Mouse (Mus musculus) megakaryocyte, embryonic 14.5 days (primary cell): Measurements from ENCODE around the gene Cacng6. TPM values are rescaled to one million over a fixed set of nuclear protein-coding genes. Genes with fewer than 3 reads are reported as not detected.

ENCODE experiments used
- H3K27me3 ChIP-seq: replicated peaks from 2 replicates; pipeline ENCODE3; 2012; ENCODE audit warnings: inconsistent platforms
- H3K36me3 ChIP-seq: replicated peaks from 2 replicates; pipeline ENCODE3; 2012; ENCODE audit warnings: low read length, inconsistent platforms, mixed read lengths
- H3K4me1 ChIP-seq: 2 replicates; pipeline ENCODE4 v1.6.1; 2012; ENCODE audit warnings: inconsistent platforms
- H3K4me3 ChIP-seq: replicated peaks from 2 replicates; pipeline ENCODE3; 2012; ENCODE audit warnings: moderate library complexity, mild to moderate bottlenecking, inconsistent platforms
- H3K9me3 ChIP-seq: 2 replicates; pipeline ENCODE4 v1.6.1; 2012; ENCODE audit warnings: inconsistent platforms
- FLI1 ChIP-seq: IDR thresholded peaks from 2 replicates; pipeline ENCODE4 v1.6.1; 2012; ENCODE audit warnings: low read length, inconsistent platforms, mixed read lengths
- GATA1 ChIP-seq: IDR thresholded peaks from 3 replicates; pipeline ENCODE4 v1.6.1; 2012; ENCODE audit warnings: mixed read lengths, low read length, inconsistent platforms, borderline replicate concordance
- polyA plus RNA-seq: library from polyadenylated mRNA; stranded (reverse); fragments of >175 nt; gene quantifications from 2 replicates; pipeline ENCODE4 v1.2.3, GENCODE M21; 2012; ENCODE audit warnings: low replicate concordance; ENCODE audit not compliant: insufficient read depth

Gene Cacng6
- not detected in 2 replicates for polyA plus RNA-seq

DNA sequence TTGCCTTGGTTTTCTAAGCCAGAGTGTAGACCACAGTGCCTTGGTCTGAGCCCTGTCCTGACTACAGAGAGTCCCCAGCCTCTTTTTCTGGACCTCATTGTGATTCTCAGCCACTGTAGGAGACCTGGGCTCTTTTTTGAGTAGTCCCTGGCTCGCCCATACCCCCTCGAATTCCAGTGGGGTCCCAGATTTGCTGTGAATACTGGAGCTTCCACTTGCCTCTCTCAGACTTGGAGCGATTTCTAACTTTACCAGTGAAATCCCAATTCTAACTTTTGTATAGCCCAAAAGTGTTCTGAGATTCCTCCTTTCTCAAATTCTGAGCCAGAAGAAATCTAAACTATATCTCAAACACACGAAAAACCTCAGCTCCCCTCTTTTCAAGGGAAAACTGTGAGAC is at the start of gene Cacng6:
TSS of gene Cacng6 (plus strand) at position 301 of the 400 bp plus-strand sequence.
- no peak within 1 kb of the TSS for H3K4me3 ChIP-seq
- TF ChIP-seq GATA1 = no peak
- no peak for TF ChIP-seq FLI1
- H3K27me3 ChIP-seq = peaks cover 72% of the 10 kb centered on the region
- no peaks in the 10 kb centered on the region for H3K4me1 ChIP-seq
- H3K9me3 ChIP-seq = no peaks in the 10 kb centered on the region
- H3K36me3 ChIP-seq = no peaks in the 10 kb centered on the region

DNA sequence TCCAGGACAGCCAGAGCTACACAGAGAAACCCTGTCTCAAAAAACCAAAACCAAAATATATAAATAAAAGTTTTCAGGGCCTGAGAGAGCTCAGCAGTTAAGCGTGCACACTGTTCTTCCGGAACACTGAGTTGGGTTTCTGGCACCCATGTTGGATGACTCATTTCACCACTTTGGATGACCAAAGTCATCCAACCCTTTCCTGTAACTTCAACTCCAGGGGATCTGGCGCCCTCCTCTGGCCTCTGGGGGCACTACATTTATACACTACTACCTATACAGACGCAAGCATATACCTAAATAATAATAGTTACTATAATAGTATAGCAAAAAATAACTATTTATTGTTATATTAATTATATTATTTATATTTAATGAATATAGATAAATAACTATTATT is 47.2 kb upstream of the Cacng6 start:
- Histone ChIP-seq H3K4me1 (peaks cover 4% of the 10 kb centered on the region; the same call in 1 of the 2 replicates), H3K36me3 (no peaks in the 10 kb centered on the region), H3K4me3 (no peak overlapping the region), H3K9me3 (peaks cover 4% of the 10 kb centered on the region; the same call in 1 of the 2 replicates), H3K27me3 (no peaks in the 10 kb centered on the region)
- TF ChIP-seq GATA1 = no peak

DNA sequence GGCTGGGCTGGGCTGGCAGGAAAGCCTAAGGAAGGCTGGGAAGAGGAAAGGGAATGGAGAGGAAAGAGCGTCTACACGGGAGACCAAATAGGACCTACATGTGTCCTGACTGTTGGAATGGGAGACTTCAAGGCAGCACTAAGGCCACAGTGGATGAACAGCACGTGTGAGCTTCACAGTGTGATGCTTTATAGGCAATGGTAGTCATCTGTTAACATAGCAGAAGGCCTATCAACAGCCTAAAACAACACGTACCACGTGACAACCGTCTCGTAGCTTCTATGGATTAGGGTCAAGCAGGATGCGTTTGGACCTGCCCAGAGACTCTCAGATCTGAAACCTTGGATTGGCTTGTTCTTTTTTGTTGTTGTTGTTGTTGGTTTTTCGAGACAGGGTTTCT is 41.9 kb upstream of the Cacng6 start:
- H3K27me3 ChIP-seq = no peaks in the 10 kb centered on the region
- H3K4me3 ChIP-seq = no peak overlapping the region
- H3K9me3 ChIP-seq = no peaks in the 10 kb centered on the region
- no peaks in the 10 kb centered on the region for H3K4me1 ChIP-seq
- H3K36me3 ChIP-seq = no peaks in the 10 kb centered on the region
- TF ChIP-seq GATA1 = no peak
- TF ChIP-seq FLI1 = no peak

DNA sequence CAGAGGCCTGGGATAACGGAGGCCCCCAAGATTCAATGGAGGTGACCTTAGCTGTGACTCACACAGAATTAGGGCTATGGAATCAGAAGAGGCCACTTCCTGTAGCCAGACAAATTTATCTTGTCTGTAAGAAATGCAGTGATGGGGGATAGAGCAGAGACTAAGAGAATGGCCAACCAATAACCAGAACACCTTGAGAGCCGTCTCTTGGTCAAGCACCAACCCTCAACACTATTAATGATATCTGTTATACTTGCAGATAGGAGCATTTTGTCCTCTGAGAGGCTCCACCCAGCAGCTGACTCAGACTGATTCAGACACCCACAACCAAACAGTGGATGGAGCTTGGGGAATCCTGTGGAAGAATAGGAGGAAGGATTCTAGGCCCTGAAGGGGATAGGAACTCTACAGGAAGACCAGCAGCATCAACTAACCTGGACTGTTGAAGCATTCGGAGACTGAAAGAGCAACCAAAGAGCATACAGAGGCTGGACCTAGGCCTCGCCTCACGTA is 39.1 kb upstream of the Cacng6 start:
- Histone ChIP-seq H3K4me1 (peaks cover 7% of the 10 kb centered on the region; the same call in 1 of the 2 replicates), H3K27me3 (peaks cover 5% of the 10 kb centered on the region), H3K4me3 (no peak overlapping the region), H3K36me3 (no peaks in the 10 kb centered on the region), H3K9me3 (no peaks in the 10 kb centered on the region)
- TF ChIP-seq FLI1 (no peak), GATA1 (no peak)

DNA sequence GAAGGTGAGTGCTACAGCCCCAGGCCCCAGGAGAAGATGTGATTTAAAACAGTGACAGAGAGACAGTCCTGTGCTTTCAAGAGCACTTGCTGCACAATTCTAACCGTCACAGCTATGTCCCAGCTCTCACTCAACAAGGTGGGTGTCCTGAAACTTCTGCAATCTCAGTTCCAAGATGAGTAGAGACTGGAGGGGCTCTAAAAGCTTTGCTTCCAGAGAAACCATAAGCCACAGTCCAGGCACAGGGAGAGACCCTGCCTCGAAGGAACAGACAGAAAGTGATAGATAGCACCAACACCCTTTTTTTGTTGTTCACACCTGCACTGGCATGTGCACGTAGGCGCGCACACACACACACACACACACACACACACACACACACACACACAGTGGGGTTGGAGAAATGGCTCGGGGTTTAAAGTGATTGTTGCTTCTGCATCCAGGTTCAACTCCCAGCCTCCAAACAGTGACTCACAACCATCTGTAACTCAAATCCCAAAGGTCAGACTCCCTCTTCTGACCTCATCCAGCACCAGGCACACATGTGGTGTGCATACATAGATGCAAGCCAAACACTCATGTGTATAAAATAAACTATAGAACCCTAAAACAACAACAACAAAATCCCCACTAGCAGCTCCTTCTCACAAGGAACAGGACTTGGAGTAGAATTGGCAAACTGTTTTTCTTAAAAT is 37.8 kb upstream of the Cacng6 start:
- Histone ChIP-seq H3K4me3 (no peak overlapping the region), H3K4me1 (peaks cover 19% of the 10 kb centered on the region), H3K27me3 (peaks cover 9% of the 10 kb centered on the region), H3K9me3 (no peaks in the 10 kb centered on the region), H3K36me3 (no peaks in the 10 kb centered on the region)
- no peak for TF ChIP-seq FLI1
- no peak for TF ChIP-seq GATA1

DNA sequence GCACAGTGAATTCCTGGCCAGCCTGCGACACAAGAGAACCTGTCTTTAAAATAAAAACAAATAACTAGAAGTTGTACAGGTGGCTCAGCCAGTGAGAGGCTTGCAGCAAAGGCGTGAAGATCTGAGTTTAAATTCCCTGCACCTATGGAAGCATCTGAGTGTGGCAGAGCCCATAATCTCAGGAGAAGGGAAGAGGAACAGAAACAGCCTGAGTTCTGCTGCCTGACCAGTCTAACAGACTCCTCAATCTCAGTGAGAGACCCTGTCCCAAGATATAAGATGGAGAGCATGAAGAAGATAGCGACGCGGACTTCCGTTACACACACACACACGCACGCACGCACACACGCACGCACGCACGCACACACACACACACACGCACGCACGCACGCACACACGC is 36.2 kb upstream of the Cacng6 start:
- no peak for TF ChIP-seq FLI1
- no peak for TF ChIP-seq GATA1
- peaks cover 19% of the 10 kb centered on the region for H3K4me1 ChIP-seq
- no peaks in the 10 kb centered on the region for H3K9me3 ChIP-seq

DNA sequence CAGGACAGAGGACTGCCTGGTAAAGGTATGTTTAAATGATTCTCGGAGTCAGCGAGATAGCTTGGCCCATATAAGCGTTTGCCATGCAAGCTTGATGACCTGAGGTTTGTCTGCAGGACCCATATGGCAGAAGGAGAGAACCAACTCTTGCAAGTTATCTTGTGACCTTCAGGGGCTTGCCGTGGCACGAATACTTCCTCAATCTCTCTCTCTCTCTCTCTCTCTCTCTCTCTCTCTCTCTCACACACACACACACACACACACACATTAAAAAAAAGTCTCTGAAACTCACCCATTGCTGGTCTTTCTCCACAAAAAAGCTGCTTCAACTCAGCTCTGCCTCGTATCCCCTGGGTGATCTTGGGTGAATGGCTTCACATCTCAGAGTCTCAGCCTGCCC is 35.1 kb upstream of the Cacng6 start:
- Histone ChIP-seq H3K36me3 (no peaks in the 10 kb centered on the region), H3K27me3 (peaks cover 23% of the 10 kb centered on the region)
- no peak for TF ChIP-seq FLI1
- TF ChIP-seq GATA1 = no peak

More for the DNA sequence above, 36.2 kb upstream of the Cacng6 start:
- Histone ChIP-seq H3K27me3 (peaks cover 19% of the 10 kb centered on the region), H3K4me3 (no peak overlapping the region), H3K36me3 (no peaks in the 10 kb centered on the region)

DNA sequence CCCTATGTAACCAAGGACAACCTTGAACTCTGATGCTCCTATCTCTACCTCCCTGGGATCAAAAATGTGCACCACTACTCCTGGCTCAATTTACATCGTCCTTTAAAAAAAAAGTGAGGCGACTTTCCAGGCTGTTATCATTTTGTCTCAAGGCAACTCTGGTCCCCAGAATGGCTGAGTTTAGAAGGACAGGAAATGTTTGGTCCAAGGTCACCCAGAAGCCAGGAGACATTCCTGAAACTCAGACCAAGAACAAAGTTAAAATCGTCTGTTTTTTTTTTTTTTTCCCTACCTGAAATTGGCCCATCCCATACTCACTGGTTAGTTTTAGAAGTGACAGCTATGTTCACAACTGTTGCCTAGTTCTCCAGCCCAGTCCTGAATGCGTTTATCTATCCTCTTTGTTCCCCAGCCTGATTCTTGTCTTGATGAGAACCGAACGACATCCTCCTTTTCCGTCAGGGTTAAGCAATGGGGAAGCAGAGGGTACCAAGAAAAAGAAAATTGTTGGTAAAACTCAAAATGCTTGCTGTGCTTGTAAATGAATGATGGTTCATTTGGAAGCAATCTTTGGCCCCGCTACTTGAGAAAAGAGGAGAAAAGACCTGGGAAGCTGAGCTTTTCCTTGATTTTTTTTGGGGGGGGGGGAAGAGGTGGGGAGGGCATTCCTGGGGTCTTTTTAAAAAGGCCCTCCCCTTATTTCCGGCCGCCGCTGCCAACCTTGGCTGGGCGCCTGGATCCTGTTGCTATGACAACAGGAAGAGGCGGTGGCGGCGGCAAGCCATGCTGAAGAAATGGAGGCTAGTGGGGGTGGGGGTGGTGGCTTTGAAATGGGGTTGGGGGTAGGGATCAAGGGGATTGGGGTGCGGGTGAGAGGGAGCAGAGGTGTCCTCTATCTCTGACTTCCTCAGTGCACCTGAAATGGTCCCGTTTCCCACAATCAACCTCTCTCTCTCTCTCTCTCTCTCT is 34.3 kb upstream of the Cacng6 start:
- no peak for TF ChIP-seq GATA1
- no peak for TF ChIP-seq FLI1
- Histone ChIP-seq H3K4me1 (peaks cover 19% of the 10 kb centered on the region), H3K4me3 (no peak overlapping the region), H3K36me3 (no peaks in the 10 kb centered on the region), H3K27me3 (peaks cover 23% of the 10 kb centered on the region), H3K9me3 (no peaks in the 10 kb centered on the region)

More for the DNA sequence above, 35.1 kb upstream of the Cacng6 start:
- no peak overlapping the region for H3K4me3 ChIP-seq
- H3K9me3 ChIP-seq = no peaks in the 10 kb centered on the region
- H3K4me1 ChIP-seq = peaks cover 19% of the 10 kb centered on the region

DNA sequence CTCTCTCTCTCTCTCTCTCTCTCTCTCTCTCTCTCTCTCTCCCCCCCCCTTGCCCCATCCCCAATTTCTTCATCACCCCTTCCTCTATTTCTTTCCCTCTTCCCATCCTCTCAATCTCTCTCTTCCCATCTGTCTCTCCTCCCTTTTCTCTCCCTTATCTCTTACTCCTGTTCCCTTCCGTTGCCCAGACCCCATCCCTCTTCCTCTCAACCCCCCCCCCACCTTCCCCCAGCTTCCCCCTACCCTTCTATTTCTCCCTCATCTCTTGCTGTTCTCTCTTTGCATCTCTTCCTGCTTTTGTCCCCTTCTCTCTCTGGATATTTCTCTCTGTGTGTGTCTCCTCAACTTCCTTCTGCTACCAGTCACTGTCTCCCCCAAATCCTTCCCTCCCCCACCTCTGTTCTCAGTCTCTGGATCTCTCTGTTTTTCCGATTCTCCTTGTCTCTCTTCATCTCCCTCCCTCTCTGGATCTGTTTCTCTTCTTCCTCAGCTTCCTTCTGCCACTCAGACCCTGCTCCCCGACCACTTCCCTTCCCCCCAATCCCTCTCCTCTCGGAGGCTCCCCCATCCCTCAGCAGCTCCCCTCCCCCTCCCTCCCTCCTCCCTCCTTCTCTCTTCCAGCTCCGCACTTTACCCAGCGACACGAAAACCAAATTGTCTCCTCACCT is 33.4 kb upstream of the Cacng6 start, which contains the start of gene Cacng8:
TSS of gene Cacng8 (plus strand) at position 271 of the 668 bp plus-strand sequence.
- no peaks in the 10 kb centered on the region for H3K9me3 ChIP-seq
- peaks cover 23% of the 10 kb centered on the region for H3K27me3 ChIP-seq

More for the DNA sequence above, 33.4 kb upstream of the Cacng6 start, which contains the start of gene Cacng8:
- H3K4me3 ChIP-seq = no peak within 1 kb of the TSS
- TF ChIP-seq FLI1 (no peak), GATA1 (no peak)
- no peaks in the 10 kb centered on the region for H3K36me3 ChIP-seq
- H3K4me1 ChIP-seq = peaks cover 19% of the 10 kb centered on the region
